Mouse (Mus musculus) heart, postnatal 0 days (tissue): ENCODE measurements around the gene Egflam.

Source experiments
- CTCF ChIP-seq: IDR thresholded peaks from 2 replicates; pipeline ENCODE4 v1.5.1; 2016; ENCODE audit warnings: antibody characterized with exemption, control low read depth, low read depth
- EP300 ChIP-seq: IDR thresholded peaks from 2 replicates; pipeline ENCODE4 v1.6.1; 2016; ENCODE audit warnings: antibody characterized with exemption, low read depth

DNA sequence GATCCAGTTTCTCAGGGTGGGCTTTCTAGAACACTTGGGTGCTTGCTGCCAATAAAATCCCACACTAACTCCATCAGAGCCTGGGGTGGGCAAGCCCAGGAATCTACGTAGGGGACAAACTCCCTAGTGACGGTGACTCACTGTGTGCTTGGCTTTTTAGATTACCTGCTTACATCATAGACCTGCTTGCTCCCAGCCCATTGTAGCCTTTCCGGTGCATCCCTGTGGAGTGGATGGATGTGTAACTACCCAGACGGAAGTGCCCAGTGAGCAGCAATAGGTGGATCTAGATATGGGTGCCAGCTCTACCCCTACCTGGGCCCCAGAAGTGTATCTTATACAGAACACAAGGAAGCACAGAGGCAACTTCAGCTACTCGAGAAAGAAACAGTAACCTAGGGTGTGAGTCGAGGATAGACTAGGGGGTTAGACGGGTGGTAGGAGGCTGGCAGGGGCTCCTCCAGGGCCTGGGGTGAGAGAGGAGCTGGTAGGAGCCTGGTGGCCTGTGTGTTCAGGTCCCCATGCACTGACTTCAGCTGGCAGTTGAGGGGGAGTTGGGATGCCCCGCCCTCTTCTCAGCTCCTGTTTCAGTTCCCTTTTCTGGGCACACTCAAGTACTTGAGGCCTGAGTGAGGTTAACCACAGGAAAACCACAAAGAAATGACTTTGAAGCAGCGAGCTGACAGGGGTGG is 181.5 kb downstream of the Egflam start:
- TF ChIP-seq CTCF (no peak), EP300 (no peak)
